ENCODE assay signal across 11 mouse cellular contexts in genomic region chr8:120415474-120415873, GRCm38 (mm10).
DNase-seq lines count a peak whose midpoint lies in the region; ATAC-seq lines count a peak whose summit lies in the region.
"Had no signal": no experiment of that assay in that cellular context is flagged by ENCODE, and none has a peak within 500 bp of the region (broad histone marks: within the 10 kb centered on the region; RNA-seq: fewer than 3 reads in every experiment).

No protein-coding gene starts in this region.

- peak overlapping the region; percentile 99 for H3K27ac ChIP-seq in lung, embryonic 15.5 days
- H3K27ac ChIP-seq in intestine, embryonic 14.5 days (ENCODE audit: low read depth): peak overlapping the region; percentile 87; the same call in 1 of the 2 replicates
- H3K27ac ChIP-seq in neural tube, embryonic 14.5 days (ENCODE audit: low read depth, low read length): peak overlapping the region; percentile 90

- no peak for ATAC-seq in cerebellum, adult (ENCODE audit: insufficient number of reproducible peaks, low FRiP score, low TSS enrichment)
- no peak for ATAC-seq in lung, embryonic 15.5 days (ENCODE audit: borderline replicate concordance, extremely low read depth, low FRiP score, low TSS enrichment)
- ATAC-seq in intestine, embryonic 14.5 days (replicated peaks; ENCODE audit: low FRiP score, low TSS enrichment, low read depth): no peak
- ATAC-seq in neural tube, embryonic 14.5 days (ENCODE audit: low read depth): no peak

- H3K9ac ChIP-seq in lung, embryonic 15.5 days: no peak overlapping the region
- no peak overlapping the region for H3K9ac ChIP-seq in intestine, embryonic 14.5 days (ENCODE audit: low read length)
- H3K9ac ChIP-seq in neural tube, embryonic 14.5 days (replicated peaks; ENCODE audit: low read depth, low read length): no peak overlapping the region

- no peak overlapping the region for H3K4me3 ChIP-seq in lung, embryonic 15.5 days
- no peak overlapping the region for H3K4me3 ChIP-seq in intestine, embryonic 14.5 days (ENCODE audit: low read depth, low read length)
- no peak overlapping the region for H3K4me3 ChIP-seq in neural tube, embryonic 14.5 days (ENCODE audit: low read depth, low read length)

- WGBS in lung, embryonic 15.5 days: 75% methylated on average over 8 of the region's 11 CpGs
- WGBS in intestine, embryonic 14.5 days: 83% methylated on average over 10 of the region's 11 CpGs
- WGBS in neural tube, embryonic 14.5 days: 44% methylated on average over 7 of the region's 11 CpGs

- H3K27me3 ChIP-seq in lung, embryonic 15.5 days: no peaks in the 10 kb centered on the region
- no peaks in the 10 kb centered on the region for H3K27me3 ChIP-seq in intestine, embryonic 14.5 days (replicated peaks; ENCODE audit: control insufficient read depth, insufficient read depth, low read length)
- no peaks in the 10 kb centered on the region for H3K27me3 ChIP-seq in neural tube, embryonic 14.5 days (ENCODE audit: control insufficient read depth, insufficient read depth, low read length)

- H3K4me2 ChIP-seq in lung, embryonic 15.5 days: no peak overlapping the region
- no peak overlapping the region for H3K4me2 ChIP-seq in intestine, embryonic 14.5 days (ENCODE audit: low read length)
- H3K4me2 ChIP-seq in neural tube, embryonic 14.5 days (ENCODE audit: low read depth, low read length): no peak overlapping the region

- H3K4me1 ChIP-seq in lung, embryonic 15.5 days: peaks cover 87% of the 10 kb centered on the region
- peaks cover 48% of the 10 kb centered on the region for H3K4me1 ChIP-seq in intestine, embryonic 14.5 days (replicated peaks; ENCODE audit: control insufficient read depth, insufficient read depth, low read length)
- peaks cover 62% of the 10 kb centered on the region for H3K4me1 ChIP-seq in neural tube, embryonic 14.5 days (ENCODE audit: control insufficient read depth, insufficient read depth, low read length)

- peak; percentile 44 to 48 for DNase-seq in cerebellum, postnatal 25 days
- DNase-seq in lung, postnatal 25 days (ENCODE audit: low spot score): no peak
- no peak for DNase-seq in intestine, embryonic 14.5 days (ENCODE audit: low spot score)
- no peak for DNase-seq in urinary bladder, postnatal 14 days (ENCODE audit: low spot score)
- no peak for DNase-seq in spleen, postnatal 10 days (ENCODE audit: low spot score in 2 of 2)
- DNase-seq: embryo, embryonic 11 days; layer of hippocampus, postnatal 36 days; spleen, adult 18-20 months had no signal

- no peaks in the 10 kb centered on the region for H3K9me3 ChIP-seq in lung, embryonic 15.5 days
- H3K9me3 ChIP-seq in intestine, embryonic 14.5 days (ENCODE audit: control insufficient read depth, low read length): no peaks in the 10 kb centered on the region
- no peaks in the 10 kb centered on the region for H3K9me3 ChIP-seq in neural tube, embryonic 14.5 days (ENCODE audit: control insufficient read depth, low read length)

- H3K36me3 ChIP-seq in lung, embryonic 15.5 days: no peaks in the 10 kb centered on the region
- H3K36me3 ChIP-seq in intestine, embryonic 14.5 days (ENCODE audit: control insufficient read depth, insufficient read depth, low read length): no peaks in the 10 kb centered on the region
- H3K36me3 ChIP-seq in neural tube, embryonic 14.5 days (ENCODE audit: control insufficient read depth, insufficient read depth, low read length): no peaks in the 10 kb centered on the region

Comparison
In these comparisons a context has a peak if more than half of its experiments do, and no peak if none do; other contexts are left out.
1. DNase-seq: peak in cerebellum, postnatal 25 days (2 of 2); none in lung, postnatal 25 days (single experiment), intestine, embryonic 14.5 days (single experiment), urinary bladder, postnatal 14 days (single experiment) and spleen, postnatal 10 days (0 of 2).
2. Peak in every context shown above with its lines, with median percentiles within 50 percentile points of each other: H3K27ac ChIP-seq.